Mouse (Mus musculus) forebrain, embryonic 12.5 days (tissue): ENCODE results near the gene Lgr5. TPM values are rescaled to one million over a fixed set of nuclear protein-coding genes. Genes with fewer than 3 reads are reported as not detected.

ENCODE experiments used
- ATAC-seq: fragments of 200-750 bp; cut with Nextera tagmentation; 2 replicates; pipeline ENCODE4 v1.8.0; 2017; ENCODE audit warnings: moderate TSS enrichment; ENCODE audit not compliant: low FRiP score
- H3K27ac ChIP-seq: fragments of 300-500 bp; sonication (generic); 2 replicates; pipeline ENCODE4 v1.5.1; 2016; ENCODE audit warnings: mild to moderate bottlenecking
- H3K27me3 ChIP-seq: fragments of 300-500 bp; sonication (generic); 2 replicates; pipeline ENCODE4 v1.6.1; 2016; ENCODE audit warnings: mild to moderate bottlenecking
- H3K36me3 ChIP-seq: fragments of 300-500 bp; sonication (generic); replicated peaks from 2 replicates; pipeline ENCODE4 v1.6.1; 2016; ENCODE audit warnings: mild to moderate bottlenecking
- H3K4me1 ChIP-seq: fragments of 300-500 bp; sonication (generic); 2 replicates; pipeline ENCODE4 v1.6.1; 2016
- H3K4me2 ChIP-seq: fragments of 300-500 bp; sonication (generic); 2 replicates; pipeline ENCODE4 v1.6.1; 2016; ENCODE audit warnings: mild to moderate bottlenecking, moderate library complexity
- H3K4me3 ChIP-seq: fragments of 300-500 bp; sonication (generic); replicated peaks from 2 replicates; pipeline ENCODE4 v1.5.1; 2016; ENCODE audit warnings: mild to moderate bottlenecking
- H3K9ac ChIP-seq: fragments of 300-500 bp; sonication (generic); 2 replicates; pipeline ENCODE4 v1.6.1; 2016; ENCODE audit warnings: mild to moderate bottlenecking
- H3K9me3 ChIP-seq: fragments of 300-500 bp; sonication (generic); 2 replicates; pipeline ENCODE4 v1.6.1; 2016
- WGBS: fragments of 180-500 bp; shearing (Covaris S2); methylation state at CpG from one replicate; pipeline ENCODE4 v1.1.7; 2016; 5-methylcytosine and 5-hydroxymethylcytosine counted together
- polyA plus RNA-seq: library from polyadenylated mRNA; unstranded; fragments of >200 nt; fragmentation: Nextera tagmentation; extraction: Ambion mirVana; gene quantifications from 2 replicates; pipeline ENCODE4 v1.2.1, GENCODE M21; 2016

Gene Lgr5
- polyA plus RNA-seq, 1 experiment from 2014 or later: 2.0 TPM

DNA sequence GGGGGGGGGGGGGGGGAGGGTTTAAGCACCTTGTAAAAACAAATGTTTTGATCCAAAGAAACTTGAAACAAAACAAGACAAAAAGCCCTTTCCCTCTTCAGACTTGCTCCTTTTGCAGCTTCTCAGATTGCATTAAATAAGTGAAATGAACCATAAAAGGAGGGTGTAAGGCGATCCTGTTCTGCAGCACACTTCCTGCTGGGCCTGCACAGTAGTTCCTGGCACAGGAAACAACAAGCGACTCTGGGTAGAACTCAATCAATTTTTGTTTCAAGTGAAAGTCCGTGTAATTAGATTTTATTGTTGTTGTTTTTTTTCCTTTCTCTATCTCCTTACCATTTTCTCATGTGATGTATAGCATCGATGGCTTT, 66.5 kb downstream of the Lgr5 start:
- Histone ChIP-seq H3K9ac (no peak overlapping the region), H3K4me1 (peaks cover 12% of the 10 kb centered on the region), H3K9me3 (no peaks in the 10 kb centered on the region), H3K36me3 (no peaks in the 10 kb centered on the region), H3K4me3 (no peak overlapping the region), H3K27me3 (peaks cover 62% of the 10 kb centered on the region), H3K4me2 (no peak overlapping the region), H3K27ac (no peak overlapping the region)
- WGBS: 3% methylated on average over 4 of the region's 4 CpGs
- 0 out of 2 replicates have a peak, but pooled peaks have one; percentile 65 for ATAC-seq

DNA sequence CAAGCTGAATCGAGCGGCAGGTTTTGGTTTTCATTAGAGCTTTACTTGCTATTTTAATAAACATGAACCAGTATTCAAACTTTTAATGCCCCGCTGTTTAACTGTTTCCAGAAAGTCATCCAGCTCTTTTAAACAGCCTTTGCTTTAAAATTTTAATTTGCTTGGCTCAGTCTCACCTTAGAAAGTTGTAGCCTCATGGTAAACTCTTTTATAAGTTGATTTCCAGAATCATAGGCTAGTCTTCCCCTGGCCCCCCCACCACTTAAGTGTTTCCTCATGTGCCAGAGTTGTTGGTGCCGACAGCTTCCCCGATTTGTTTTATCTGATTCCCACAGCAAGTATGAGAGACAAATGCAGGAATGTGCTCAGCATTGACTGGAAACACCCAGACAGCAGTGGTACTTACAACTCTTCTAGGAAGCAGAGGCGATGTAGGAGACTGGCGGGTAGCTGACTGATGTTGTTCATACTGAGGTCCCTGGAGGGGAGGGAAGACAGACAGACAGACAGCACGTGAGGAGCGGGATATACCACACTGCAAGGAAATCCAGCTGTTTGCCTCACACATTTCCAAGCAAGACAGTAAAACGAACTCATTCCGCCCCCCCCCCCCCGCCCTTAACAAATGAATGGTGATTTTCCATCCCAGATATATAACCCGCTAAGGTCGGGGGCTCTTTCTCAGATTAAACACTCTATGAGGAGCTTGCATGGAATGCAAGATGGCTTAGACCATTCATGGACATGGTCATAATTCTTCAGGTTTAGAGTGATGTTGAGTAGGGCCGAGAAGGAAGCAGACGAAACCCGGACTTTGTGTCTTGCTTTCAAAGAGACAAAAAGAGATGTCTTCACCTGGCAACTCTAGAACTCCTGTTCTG, 67.1 kb downstream of the Lgr5 start:
- no peak overlapping the region for H3K4me2 ChIP-seq
- no peak overlapping the region for H3K27ac ChIP-seq
- 24% methylated on average over 17 of the region's 17 CpGs for WGBS
- H3K4me1 ChIP-seq: peaks cover 12% of the 10 kb centered on the region
- ATAC-seq: no peak
- no peaks in the 10 kb centered on the region for H3K9me3 ChIP-seq
- no peaks in the 10 kb centered on the region for H3K36me3 ChIP-seq
- H3K9ac ChIP-seq: no peak overlapping the region
- H3K4me3 ChIP-seq: no peak overlapping the region
- peaks cover 59% of the 10 kb centered on the region for H3K27me3 ChIP-seq

DNA sequence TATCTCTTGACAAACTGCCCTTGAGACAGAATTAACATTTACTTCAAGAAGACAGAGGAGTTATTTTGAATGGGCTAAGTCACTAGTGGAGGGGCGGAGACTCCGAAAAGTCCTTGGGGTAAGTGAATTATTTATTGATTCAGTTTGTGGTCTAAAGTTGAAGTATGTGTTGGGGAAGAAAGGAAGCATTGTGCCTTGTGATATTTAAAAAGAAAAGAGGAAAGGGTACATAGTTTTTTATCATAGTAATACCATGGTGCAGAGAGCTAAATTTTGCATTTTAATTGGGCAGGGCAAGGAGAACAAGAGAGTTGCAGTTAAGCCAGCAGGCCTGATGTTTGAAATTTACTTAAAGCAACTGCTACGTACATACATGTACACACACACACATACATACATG, 68.7 kb downstream of the Lgr5 start:
- H3K9ac ChIP-seq: no peak overlapping the region
- peaks cover 12% of the 10 kb centered on the region for H3K4me1 ChIP-seq
- no peaks in the 10 kb centered on the region for H3K9me3 ChIP-seq
- no peak overlapping the region for H3K4me2 ChIP-seq
- H3K4me3 ChIP-seq: no peak overlapping the region
- no peaks in the 10 kb centered on the region for H3K36me3 ChIP-seq
- ATAC-seq: no peak
- H3K27me3 ChIP-seq: peaks cover 53% of the 10 kb centered on the region
- 72% methylated on average over 3 of the region's 3 CpGs for WGBS
- H3K27ac ChIP-seq: no peak overlapping the region

DNA sequence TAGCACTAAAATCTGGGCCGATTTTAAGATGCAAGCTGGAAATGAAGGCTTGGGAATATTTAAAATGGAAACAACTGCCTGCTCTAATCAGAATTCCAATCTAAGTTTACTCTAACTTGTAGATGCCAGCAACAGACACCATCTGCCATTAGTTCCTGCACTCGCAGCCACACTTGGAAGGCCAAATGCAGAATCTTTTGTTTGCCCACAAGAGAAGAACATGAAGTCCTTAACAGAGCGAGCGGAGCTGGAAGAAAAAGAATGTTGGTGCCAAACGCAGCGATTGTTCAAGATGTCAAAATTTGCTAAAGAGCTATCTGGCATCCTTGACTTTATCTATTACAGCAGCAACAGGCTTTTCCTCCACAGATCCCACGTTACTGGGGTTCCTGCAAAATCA, 72.1 kb downstream of the Lgr5 start:
- Histone ChIP-seq H3K36me3 (no peaks in the 10 kb centered on the region), H3K27ac (no peak overlapping the region), H3K4me1 (peaks cover 4% of the 10 kb centered on the region), H3K4me3 (no peak overlapping the region), H3K27me3 (peaks cover 32% of the 10 kb centered on the region), H3K4me2 (no peak overlapping the region), H3K9me3 (0 out of 2 replicates have a peak, but pooled peaks cover 4% of the 10 kb centered on the region), H3K9ac (no peak overlapping the region)
- 90% methylated on average over 7 of the region's 7 CpGs for WGBS
- ATAC-seq: no peak

DNA sequence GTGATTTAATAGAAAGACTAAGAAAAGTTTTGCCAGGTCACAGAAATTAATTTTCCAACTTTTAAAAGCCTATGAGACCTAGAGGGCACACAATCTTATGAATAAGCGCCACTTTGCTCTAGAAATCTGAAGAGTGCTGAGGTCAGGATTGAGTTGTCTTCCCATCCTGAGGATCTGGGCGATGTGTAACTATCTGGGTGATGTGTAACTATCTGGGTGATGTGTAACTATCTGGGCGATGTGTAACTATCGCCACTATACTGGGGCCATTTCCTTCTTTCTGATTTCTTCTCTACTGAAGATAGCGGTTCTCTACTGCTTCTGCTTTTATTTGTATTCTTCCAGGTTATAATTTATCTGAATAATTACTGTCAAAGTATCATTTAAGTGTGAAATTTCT, 76.6 kb downstream of the Lgr5 start:
- 87% methylated on average over 5 of the region's 5 CpGs for WGBS
- Histone ChIP-seq H3K4me3 (no peak overlapping the region), H3K9ac (no peak overlapping the region), H3K27ac (no peak overlapping the region), H3K27me3 (0 out of 2 replicates have a peak, but pooled peaks cover 3% of the 10 kb centered on the region), H3K9me3 (0 out of 2 replicates have a peak, but pooled peaks cover 4% of the 10 kb centered on the region), H3K36me3 (no peaks in the 10 kb centered on the region), H3K4me2 (no peak overlapping the region), H3K4me1 (no peaks in the 10 kb centered on the region)
- no peak for ATAC-seq

GRCm38 (mm10) chr10:115505631-115506239, 81.8 kb downstream of the Lgr5 start:
- Histone ChIP-seq H3K4me3 (no peak overlapping the region), H3K9me3 (no peaks in the 10 kb centered on the region), H3K9ac (no peak overlapping the region), H3K4me1 (no peaks in the 10 kb centered on the region), H3K27ac (no peak overlapping the region), H3K36me3 (no peaks in the 10 kb centered on the region), H3K4me2 (no peak overlapping the region), H3K27me3 (no peaks in the 10 kb centered on the region)
- no peak for ATAC-seq
- 91% methylated on average over 16 of the region's 16 CpGs for WGBS

GRCm38 (mm10) chr10:115505155-115505554, 82.4 kb downstream of the Lgr5 start:
- Histone ChIP-seq H3K9me3 (no peaks in the 10 kb centered on the region), H3K27ac (no peak overlapping the region), H3K36me3 (no peaks in the 10 kb centered on the region), H3K27me3 (no peaks in the 10 kb centered on the region), H3K4me2 (no peak overlapping the region), H3K9ac (no peak overlapping the region), H3K4me1 (no peaks in the 10 kb centered on the region), H3K4me3 (no peak overlapping the region)
- 94% methylated on average over 10 of the region's 10 CpGs for WGBS
- ATAC-seq: no peak

- no peak overlapping the region for H3K27ac ChIP-seq
- H3K9ac ChIP-seq: no peak overlapping the region
- peaks cover 8% of the 10 kb centered on the region for H3K4me1 ChIP-seq
- no peak for ATAC-seq
- H3K27me3 ChIP-seq: peaks cover 13% of the 10 kb centered on the region; the same call in 1 of the 2 replicates
- WGBS: 14% methylated on average over 7 of the region's 7 CpGs
- peaks cover 2% of the 10 kb centered on the region; the same call in 1 of the 2 replicates for H3K9me3 ChIP-seq
- no peaks in the 10 kb centered on the region for H3K36me3 ChIP-seq
- no peak overlapping the region for H3K4me3 ChIP-seq
- peak overlapping the region; percentile 24; the same call in 1 of the 2 replicates for H3K4me2 ChIP-seq
Observed at GRCm38 (mm10) chr10:115493778-115494141, 93.8 kb downstream of the Lgr5 start.

DNA sequence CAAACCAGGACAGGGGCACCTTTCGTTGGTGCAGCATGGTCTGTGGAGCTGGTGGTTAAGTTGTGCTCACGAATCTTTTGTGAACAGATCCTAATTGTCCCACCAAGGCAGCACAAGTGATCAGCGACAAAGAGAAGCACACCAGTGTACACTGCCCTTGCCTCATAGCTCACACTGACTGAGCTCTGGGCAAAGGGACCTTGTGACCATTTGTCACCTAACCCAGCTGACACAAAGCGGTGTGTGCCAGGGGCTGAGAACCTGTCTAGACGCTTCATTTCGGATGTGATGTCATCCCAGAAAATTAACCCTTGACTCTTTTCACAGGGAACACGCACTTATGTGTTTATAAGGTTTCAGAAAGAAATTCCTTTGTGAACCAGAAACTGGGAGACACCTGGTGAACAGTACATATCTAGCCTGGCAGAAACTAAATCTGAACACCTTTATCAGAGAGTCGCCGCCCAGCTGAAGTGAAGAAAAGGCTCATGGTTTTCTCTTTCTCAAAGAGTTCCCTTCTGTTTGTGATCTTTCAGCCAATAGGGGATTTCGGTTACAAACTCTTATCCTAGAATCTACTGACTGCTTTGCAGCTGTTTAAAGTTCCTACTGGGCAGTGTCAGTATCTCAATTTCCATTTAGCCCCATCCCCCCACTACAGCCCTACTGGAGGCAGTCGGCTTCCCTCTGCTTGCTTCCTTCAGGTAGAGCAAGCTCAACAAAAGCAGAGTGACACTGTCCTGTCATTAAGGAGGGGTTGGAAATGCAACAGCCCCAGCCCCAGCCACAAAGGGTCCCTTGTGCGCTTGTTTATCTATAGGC, 94.4 kb downstream of the Lgr5 start:
- ATAC-seq: no peak
- H3K9ac ChIP-seq: no peak overlapping the region
- H3K36me3 ChIP-seq: no peaks in the 10 kb centered on the region
- 51% methylated on average over 12 of the region's 12 CpGs for WGBS
- peaks cover 8% of the 10 kb centered on the region for H3K4me1 ChIP-seq
- H3K4me2 ChIP-seq: peak overlapping the region; percentile 24; the same call in 1 of the 2 replicates
- peaks cover 2% of the 10 kb centered on the region; the same call in 1 of the 2 replicates for H3K9me3 ChIP-seq
- H3K27ac ChIP-seq: no peak overlapping the region
- H3K4me3 ChIP-seq: no peak overlapping the region
- peaks cover 13% of the 10 kb centered on the region; the same call in 1 of the 2 replicates for H3K27me3 ChIP-seq

GRCm38 (mm10) chr10:115491803-115492510, 95.6 kb downstream of the Lgr5 start:
- H3K9ac ChIP-seq: no peak overlapping the region
- H3K27me3 ChIP-seq: peaks cover 21% of the 10 kb centered on the region
- H3K4me1 ChIP-seq: peaks cover 8% of the 10 kb centered on the region
- ATAC-seq: no peak
- WGBS: 97% methylated on average over 7 of the region's 7 CpGs
- peaks cover 2% of the 10 kb centered on the region; the same call in 1 of the 2 replicates for H3K9me3 ChIP-seq
- no peak overlapping the region for H3K4me2 ChIP-seq
- no peak overlapping the region for H3K4me3 ChIP-seq
- H3K36me3 ChIP-seq: no peaks in the 10 kb centered on the region
- H3K27ac ChIP-seq: no peak overlapping the region

DNA sequence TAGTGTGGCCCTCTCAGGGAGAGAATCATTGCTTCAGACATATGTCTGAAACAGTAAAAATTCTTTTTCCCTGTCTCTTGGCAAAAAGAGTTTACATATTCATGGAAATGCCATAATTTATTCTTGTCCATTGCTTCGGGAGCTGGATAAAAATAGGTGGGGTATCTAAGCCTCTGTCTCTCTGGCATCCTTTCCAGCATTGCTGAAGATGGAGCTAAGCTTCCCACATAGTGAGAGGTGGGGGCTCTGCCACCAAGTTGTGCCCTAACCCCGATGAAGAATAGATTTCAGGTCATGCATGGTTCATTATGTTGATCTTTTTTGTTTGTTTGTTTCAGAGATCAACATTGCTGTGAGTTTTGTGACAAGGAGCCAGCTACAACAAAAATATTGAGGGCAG, 102.0 kb downstream of the Lgr5 start:
- 83% methylated on average over 2 of the region's 2 CpGs for WGBS
- H3K36me3 ChIP-seq: no peaks in the 10 kb centered on the region
- no peak overlapping the region for H3K4me2 ChIP-seq
- ATAC-seq: no peak
- no peaks in the 10 kb centered on the region for H3K4me1 ChIP-seq
- peaks cover 24% of the 10 kb centered on the region for H3K27me3 ChIP-seq
- no peak overlapping the region for H3K27ac ChIP-seq
- H3K4me3 ChIP-seq: no peak overlapping the region
- no peak overlapping the region for H3K9ac ChIP-seq
- H3K9me3 ChIP-seq: no peaks in the 10 kb centered on the region
